25 mouse cellular contexts compared by ENCODE assay signal in the genomic region with DNA sequence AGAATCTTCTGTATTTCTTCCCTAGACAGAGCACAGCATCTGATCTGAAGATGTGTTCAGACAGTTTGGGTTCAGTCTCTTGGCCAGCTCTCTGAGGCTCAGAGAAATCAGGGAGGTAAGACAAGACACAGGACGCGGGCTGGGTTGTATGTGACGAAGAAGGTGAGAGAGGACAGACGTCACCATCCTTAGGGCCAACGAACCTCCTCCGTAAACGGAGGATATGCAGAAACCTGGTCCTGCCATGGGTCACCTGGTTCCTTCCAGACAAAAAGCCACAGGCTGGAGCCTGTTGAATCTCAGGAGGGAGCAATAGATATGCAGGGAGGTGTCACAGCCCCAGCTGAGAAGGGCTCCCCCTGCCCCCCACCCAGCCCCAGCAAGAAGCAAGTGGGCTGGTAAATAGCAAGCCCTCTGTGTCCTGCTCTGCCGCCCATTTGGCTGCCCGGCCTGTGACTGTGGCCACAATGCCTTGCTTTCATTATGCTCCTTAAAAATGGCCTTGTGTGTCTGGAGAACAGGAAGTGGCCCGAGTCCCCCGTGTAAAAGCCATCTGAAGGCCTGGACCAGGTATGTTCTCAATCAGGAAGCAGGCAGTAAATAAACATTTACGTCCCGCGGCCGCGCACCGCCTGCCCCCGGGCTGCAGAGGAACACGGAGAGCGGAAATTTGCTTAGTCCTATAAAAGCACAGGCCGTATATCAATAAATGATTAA. TPM values are rescaled to one million over a fixed set of nuclear protein-coding genes. Genes with fewer than 3 reads are reported as not detected.
A peak's percentile ranks its signal among the peaks of the same experiment; 100 is the strongest.
DNase-seq lines count a peak whose midpoint lies in the region; ATAC-seq and TF ChIP-seq lines count a peak whose summit lies in the region.
"Had no signal": no experiment of that assay in that cellular context is flagged by ENCODE, and none has a peak within 500 bp of the region (broad histone marks: within the 10 kb centered on the region; RNA-seq: fewer than 3 reads in every experiment).

No protein-coding gene starts in this region.

- no peak for TF ChIP-seq POLR2A in lung, adult 2 months (IDR thresholded peaks at IDR 0.05; ENCODE audit: borderline replicate concordance, extremely low read depth, low read depth, low read length)

- H3K4me3 ChIP-seq in E14TG2a.4 (replicated peaks; ENCODE audit: low read length), result peak overlapping the region; percentile 21
- no peak overlapping the region for H3K4me3 ChIP-seq in embryonic facial prominence, embryonic 12.5 days
- H3K4me3 ChIP-seq in limb, embryonic 10.5 days, result peak overlapping the region; percentile 21
- no peak overlapping the region for H3K4me3 ChIP-seq in lung, adult 2 months (replicated peaks; ENCODE audit: extremely low read depth, low read depth, low read length)
- H3K4me3 ChIP-seq in left cerebral cortex, adult 2 months, result no peak overlapping the region
- H3K4me3 ChIP-seq: gastrocnemius, adult 2 months; kidney, embryonic 15.5 days; neural tube, embryonic 12.5 days had no signal

- WGBS in embryonic facial prominence, embryonic 12.5 days, result 37% methylated on average over 21 of the region's 21 CpGs
- WGBS in limb, embryonic 10.5 days, result 29% methylated on average over 21 of the region's 21 CpGs
- WGBS in lung, adult 2 months, result 51% methylated on average over 21 of the region's 21 CpGs

- no peak for TF ChIP-seq CTCF in E14TG2a.4 (conservative IDR thresholded peaks at IDR 0.05; ENCODE audit: low read length)
- no peak for TF ChIP-seq CTCF in lung, adult 2 months (IDR thresholded peaks at IDR 0.05; ENCODE audit: insufficient read depth, low read length)
- TF ChIP-seq CTCF in left cerebral cortex, adult 2 months (IDR thresholded peaks at IDR 0.05), result no peak

- peaks cover 32% of the 10 kb centered on the region for H3K27me3 ChIP-seq in E14TG2a.4 (ENCODE audit: insufficient read depth, low read length)
- no peaks in the 10 kb centered on the region; the same call in 1 of the 2 replicates for H3K27me3 ChIP-seq in embryonic facial prominence, embryonic 12.5 days
- H3K27me3 ChIP-seq in limb, embryonic 10.5 days (ENCODE audit: low read depth, poor library complexity, severe bottlenecking), result no peaks in the 10 kb centered on the region
- H3K27me3 ChIP-seq: neural tube, embryonic 12.5 days had no signal

- peak overlapping the region; percentile 50; the same call in 1 of the 2 replicates for H3K27ac ChIP-seq in embryonic facial prominence, embryonic 12.5 days
- peak overlapping the region; percentile 95 for H3K27ac ChIP-seq in limb, embryonic 10.5 days
- no peak overlapping the region for H3K27ac ChIP-seq in left cerebral cortex, adult 2 months
- H3K27ac ChIP-seq: gastrocnemius, adult 2 months; hindbrain, embryonic 14.5 days; kidney, embryonic 15.5 days; neural tube, embryonic 12.5 days had no signal

- no peaks in the 10 kb centered on the region for H3K9me3 ChIP-seq in E14TG2a.4 (ENCODE audit: low read length)
- no peaks in the 10 kb centered on the region for H3K9me3 ChIP-seq in embryonic facial prominence, embryonic 12.5 days
- no peaks in the 10 kb centered on the region for H3K9me3 ChIP-seq in limb, embryonic 10.5 days (replicated peaks)
- H3K9me3 ChIP-seq: kidney, embryonic 15.5 days; neural tube, embryonic 12.5 days had no signal

- 0 out of 2 replicates have a peak overlapping the region, but pooled peaks have one; percentile 5 for H3K9ac ChIP-seq in embryonic facial prominence, embryonic 12.5 days
- H3K9ac ChIP-seq: forebrain, postnatal 0 days; hindbrain, embryonic 14.5 days; kidney, embryonic 15.5 days; neural tube, embryonic 12.5 days had no signal

- H3K4me1 ChIP-seq in E14TG2a.4 (replicated peaks; ENCODE audit: low read depth, low read length), result peaks cover 13% of the 10 kb centered on the region
- peaks cover 20% of the 10 kb centered on the region for H3K4me1 ChIP-seq in embryonic facial prominence, embryonic 12.5 days
- peaks cover 82% of the 10 kb centered on the region for H3K4me1 ChIP-seq in limb, embryonic 10.5 days
- H3K4me1 ChIP-seq in lung, adult 2 months (ENCODE audit: control insufficient read depth, insufficient read depth, low read length), result no peaks in the 10 kb centered on the region

- ATAC-seq in embryonic facial prominence, embryonic 12.5 days (ENCODE audit: insufficient number of reproducible peaks, insufficient read depth, low FRiP score, low TSS enrichment), result no peak
- no peak for ATAC-seq in megakaryocyte progenitor cell, adult 5-6 weeks (replicated peaks; ENCODE audit: poor library complexity)
- ATAC-seq: forebrain, postnatal 0 days had no signal

- intact Hi-C loops in gastrocnemius, postnatal 14 days (cut with DNase I; ENCODE audit: low total_unique reads), result no loop called here
- intact Hi-C loops in left cerebral cortex, adult 2 months (cut with DNase I), result no loop called here

- H3K36me3 ChIP-seq in E14TG2a.4 (ENCODE audit: insufficient read depth, low read length), result no peaks in the 10 kb centered on the region
- no peaks in the 10 kb centered on the region for H3K36me3 ChIP-seq in embryonic facial prominence, embryonic 12.5 days
- H3K36me3 ChIP-seq in limb, embryonic 10.5 days, result no peaks in the 10 kb centered on the region
- H3K36me3 ChIP-seq: kidney, embryonic 15.5 days; neural tube, embryonic 12.5 days had no signal

- no peak overlapping the region for H3K4me2 ChIP-seq in embryonic facial prominence, embryonic 12.5 days (replicated peaks)
- H3K4me2 ChIP-seq: hindbrain, embryonic 14.5 days; kidney, embryonic 15.5 days; neural tube, embryonic 12.5 days had no signal

- DNase-seq in gastrocnemius, postnatal 10 days, result peak; percentile 1
- DNase-seq in gastrocnemius, postnatal 14 days, result no peak
- peak; percentile 82 for DNase-seq in limb, embryonic 10.5 days (ENCODE audit: low spot score)
- no peak for DNase-seq in lung, adult 2 months
- no peak for DNase-seq in left cerebral cortex, adult 2 months (ENCODE audit: extremely low spot score in 1 of 2, low spot score in 2 of 2)
- DNase-seq: adrenal gland, postnatal 14 days; cerebellum, adult 2 months; forebrain, postnatal 0 days; gastrocnemius, adult 2 months; heart, postnatal 10 days; layer of hippocampus, postnatal 36 days; left cerebral cortex, postnatal 4 days; lung, postnatal 14 days; right cerebral cortex, postnatal 14 days; thymus, adult 2 months had no signal

RNA-seq across cellular contexts. Expression of a gene that starts 41.9 kb away (rescaled TPM):
- total RNA-seq in gastrocnemius, postnatal 10 days (2021), result not detected
- not detected for total RNA-seq in gastrocnemius, postnatal 14 days (2021)
- polyA plus RNA-seq in embryonic facial prominence, embryonic 12.5 days (2016; fragmentation: Nextera tagmentation; extraction: Ambion mirVana), result not detected in 2 replicates
- polyA plus RNA-seq in limb, embryonic 10.5 days (2016; fragmentation: Nextera tagmentation; extraction: Ambion mirVana), result not detected in 2 replicates
- not detected in 2 replicates for polyA plus RNA-seq in lung, adult 2 months (2012; rRNA removed)
- total RNA-seq in megakaryocyte progenitor cell, adult 5-6 weeks (2015), result not detected in 2 replicates
- not detected in 2 replicates for total RNA-seq in megakaryocyte progenitor cell, adult 5-6 weeks (2017)
- total RNA-seq in left cerebral cortex, adult 2 months (2021), result not detected
- total RNA-seq: adrenal gland, postnatal 14 days; forebrain, postnatal 0 days; gastrocnemius, adult 2 months; heart, adult 8-10 months; heart, postnatal 10 days; layer of hippocampus, adult 18-20 months; layer of hippocampus, postnatal 36 days; left cerebral cortex, postnatal 4 days; megakaryocyte-erythroid progenitor cell, adult 5-6 weeks had no signal
- polyA plus RNA-seq: cerebellum, adult 2 months; forebrain, postnatal 0 days; hindbrain, embryonic 14.5 days; kidney, embryonic 15.5 days; liver, embryonic 16.5 days; neural tube, embryonic 12.5 days had no signal

Comparison
In these comparisons a context has a peak if more than half of its experiments do, and no peak if none do; other contexts are left out.
1. DNase-seq: peak in gastrocnemius, postnatal 10 days (single experiment) and limb, embryonic 10.5 days (single experiment); none in gastrocnemius, postnatal 14 days (single experiment), lung, adult 2 months (single experiment) and left cerebral cortex, adult 2 months (0 of 2).
2. H3K4me3 ChIP-seq: peak in E14TG2a.4 (single experiment) and limb, embryonic 10.5 days (single experiment); none in embryonic facial prominence, embryonic 12.5 days (single experiment), lung, adult 2 months (single experiment) and left cerebral cortex, adult 2 months (single experiment).